Mouse (Mus musculus): ENCODE measurements around the gene Gm20388. TPM values are rescaled to one million over a fixed set of nuclear protein-coding genes. Genes with fewer than 3 reads are reported as not detected.

Gene Gm20388
- polyA plus RNA-seq, 1 experiment = 18.7 TPM

- peak; percentile 49 to 52 for DNase-seq
- TF ChIP-seq CTCF (IDR thresholded peaks at IDR 0.05; ENCODE audit: borderline replicate concordance, insufficient read depth, low read depth, low read length) (no peak), POLR2A (IDR thresholded peaks at IDR 0.05; ENCODE audit: borderline replicate concordance, insufficient read depth, low read length) (no peak)
- Histone ChIP-seq H3K27ac (ENCODE audit: insufficient read depth, low read length) (peak overlapping the region; percentile 84; the same call in 1 of the 2 replicates), H3K27me3 (ENCODE audit: control insufficient read depth, insufficient read depth, low read length) (no peaks in the 10 kb centered on the region), H3K4me3 (replicated peaks; ENCODE audit: insufficient read depth, low read depth, low read length) (peak overlapping the region; percentile 72), H3K4me1 (ENCODE audit: control insufficient read depth, insufficient read depth, low read length) (peaks cover 43% of the 10 kb centered on the region)
- 14% methylated on average over 12 of the region's 12 CpGs for WGBS
Observed at GRCm38 (mm10) chr8:120490354-120491141, 579.9 kb downstream of the Gm20388 start.

GRCm38 (mm10) chr8:120491166-120491793 lies 580.6 kb downstream of the Gm20388 start:
- Histone ChIP-seq H3K27ac (ENCODE audit: insufficient read depth, low read length) (no peak overlapping the region), H3K4me3 (replicated peaks; ENCODE audit: insufficient read depth, low read depth, low read length) (peak overlapping the region; percentile 4), H3K27me3 (ENCODE audit: control insufficient read depth, insufficient read depth, low read length) (no peaks in the 10 kb centered on the region), H3K4me1 (ENCODE audit: control insufficient read depth, insufficient read depth, low read length) (peaks cover 43% of the 10 kb centered on the region)
- WGBS = 53% methylated on average over 5 of the region's 5 CpGs
- peak in 1 of 2 experiments; percentile 23 for DNase-seq
- TF ChIP-seq CTCF (IDR thresholded peaks at IDR 0.05; ENCODE audit: borderline replicate concordance, insufficient read depth, low read depth, low read length) (no peak), POLR2A (IDR thresholded peaks at IDR 0.05; ENCODE audit: borderline replicate concordance, insufficient read depth, low read length) (no peak)

- no peak for TF ChIP-seq POLR2A (IDR thresholded peaks at IDR 0.05; ENCODE audit: borderline replicate concordance, insufficient read depth, low read length)
- no peak for TF ChIP-seq CTCF (IDR thresholded peaks at IDR 0.05; ENCODE audit: borderline replicate concordance, insufficient read depth, low read depth, low read length)
- Histone ChIP-seq H3K4me1 (ENCODE audit: control insufficient read depth, insufficient read depth, low read length) (peaks cover 47% of the 10 kb centered on the region), H3K27me3 (ENCODE audit: control insufficient read depth, insufficient read depth, low read length) (no peaks in the 10 kb centered on the region), H3K27ac (ENCODE audit: insufficient read depth, low read length) (no peak overlapping the region), H3K4me3 (replicated peaks; ENCODE audit: insufficient read depth, low read depth, low read length) (no peak overlapping the region)
- DNase-seq = peak in 1 of 2 experiments; percentile 30
- WGBS = 43% methylated on average over 14 of the region's 14 CpGs
Observed at GRCm38 (mm10) chr8:120492193-120492880, 581.7 kb downstream of the Gm20388 start.

GRCm38 (mm10) chr8:120492881-120493220 lies 582.2 kb downstream of the Gm20388 start:
- Histone ChIP-seq H3K4me3 (replicated peaks; ENCODE audit: insufficient read depth, low read depth, low read length) (no peak overlapping the region), H3K4me1 (ENCODE audit: control insufficient read depth, insufficient read depth, low read length) (peaks cover 52% of the 10 kb centered on the region), H3K27me3 (ENCODE audit: control insufficient read depth, insufficient read depth, low read length) (no peaks in the 10 kb centered on the region), H3K27ac (ENCODE audit: insufficient read depth, low read length) (no peak overlapping the region)
- TF ChIP-seq CTCF (IDR thresholded peaks at IDR 0.05; ENCODE audit: borderline replicate concordance, insufficient read depth, low read depth, low read length) (0 out of 2 replicates have a peak, but pooled peaks have one; percentile 0), POLR2A (IDR thresholded peaks at IDR 0.05; ENCODE audit: borderline replicate concordance, insufficient read depth, low read length) (no peak)
- 68% methylated on average over 4 of the region's 4 CpGs for WGBS
- no peak for DNase-seq

GRCm38 (mm10) chr8:120493508-120494464 lies 583.1 kb downstream of the Gm20388 start:
- no peaks in the 10 kb centered on the region for H3K27me3 ChIP-seq (ENCODE audit: control insufficient read depth, insufficient read depth, low read length)
- no peak overlapping the region for H3K27ac ChIP-seq (ENCODE audit: insufficient read depth, low read length)
- H3K4me1 ChIP-seq (ENCODE audit: control insufficient read depth, insufficient read depth, low read length) = peaks cover 61% of the 10 kb centered on the region
- DNase-seq = peak in 1 of 2 experiments; percentile 29
- no peak for TF ChIP-seq CTCF (IDR thresholded peaks at IDR 0.05; ENCODE audit: borderline replicate concordance, insufficient read depth, low read depth, low read length)
- TF ChIP-seq POLR2A (IDR thresholded peaks at IDR 0.05; ENCODE audit: borderline replicate concordance, insufficient read depth, low read length) = no peak
- 56% methylated on average over 16 of the region's 16 CpGs for WGBS
- H3K4me3 ChIP-seq (replicated peaks; ENCODE audit: insufficient read depth, low read depth, low read length) = no peak overlapping the region

- Histone ChIP-seq H3K4me3 (replicated peaks; ENCODE audit: insufficient read depth, low read depth, low read length) (no peak overlapping the region), H3K4me1 (ENCODE audit: control insufficient read depth, insufficient read depth, low read length) (peaks cover 70% of the 10 kb centered on the region), H3K27ac (ENCODE audit: insufficient read depth, low read length) (no peak overlapping the region; the same call in 1 of the 2 replicates), H3K27me3 (ENCODE audit: control insufficient read depth, insufficient read depth, low read length) (no peaks in the 10 kb centered on the region)
- TF ChIP-seq CTCF (IDR thresholded peaks at IDR 0.05; ENCODE audit: borderline replicate concordance, insufficient read depth, low read depth, low read length) = no peak
- TF ChIP-seq POLR2A (IDR thresholded peaks at IDR 0.05; ENCODE audit: borderline replicate concordance, insufficient read depth, low read length) = no peak
- 14% methylated on average over 15 of the region's 15 CpGs for WGBS
- DNase-seq = peak; percentile 63 to 64
Observed at GRCm38 (mm10) chr8:120494903-120495302, 584.3 kb downstream of the Gm20388 start.

- Histone ChIP-seq H3K4me1 (ENCODE audit: control insufficient read depth, insufficient read depth, low read length) (peaks cover 75% of the 10 kb centered on the region), H3K27ac (ENCODE audit: insufficient read depth, low read length) (no peak overlapping the region), H3K4me3 (replicated peaks; ENCODE audit: insufficient read depth, low read depth, low read length) (no peak overlapping the region), H3K27me3 (ENCODE audit: control insufficient read depth, insufficient read depth, low read length) (no peaks in the 10 kb centered on the region)
- DNase-seq = no peak
- WGBS = 73% methylated on average over 5 of the region's 5 CpGs
- TF ChIP-seq POLR2A (IDR thresholded peaks at IDR 0.05; ENCODE audit: borderline replicate concordance, insufficient read depth, low read length) (no peak), CTCF (IDR thresholded peaks at IDR 0.05; ENCODE audit: borderline replicate concordance, insufficient read depth, low read depth, low read length) (no peak)
Observed at GRCm38 (mm10) chr8:120495461-120495860, 584.8 kb downstream of the Gm20388 start.
